Mouse (Mus musculus): ENCODE measurements around the gene Chac1.

DNA sequence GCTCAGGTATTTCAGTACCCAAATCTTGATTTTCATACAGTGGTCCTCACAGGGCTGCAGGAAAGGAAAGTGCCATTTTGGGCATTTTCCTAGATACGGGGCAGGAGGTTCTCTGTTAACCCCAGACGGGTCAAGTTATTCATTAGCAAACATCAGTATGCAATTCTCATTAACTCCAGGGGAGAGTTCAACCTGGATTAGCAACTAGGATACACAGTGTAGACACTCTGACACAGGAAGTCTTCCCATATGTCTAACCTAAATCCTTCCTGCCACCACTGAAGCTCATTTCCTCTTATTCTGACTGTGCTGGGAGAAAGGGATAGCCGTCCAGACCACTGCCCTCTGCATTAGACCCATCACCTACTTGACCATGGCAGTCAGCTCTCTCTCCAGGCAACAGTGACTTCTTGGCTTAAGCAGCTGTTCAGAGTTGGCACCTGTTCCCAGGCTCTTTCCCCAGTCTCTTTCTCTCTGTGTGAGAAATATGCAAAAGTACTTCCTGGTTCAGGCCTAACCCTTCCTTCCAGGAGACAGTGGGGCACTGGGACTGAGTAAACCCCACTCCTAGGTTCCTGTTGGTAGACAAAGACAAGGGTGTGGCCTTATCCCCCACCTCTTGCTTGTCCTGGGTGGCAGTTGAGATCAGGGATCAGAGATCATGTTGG lies 32.9 kb upstream of the Chac1 start:
- TF ChIP-seq CTCF (IDR thresholded peaks at IDR 0.05 in 2 of 3, conservative IDR thresholded peaks at IDR 0.05 in 1 of 3; ENCODE audit: control insufficient read depth in 1 of 3, insufficient read depth in 1 of 3, low read depth in 2 of 3, low read length in 3 of 3, poor library complexity in 1 of 3, severe bottlenecking in 1 of 3), result no peak
- no peak for TF ChIP-seq GABPA (IDR thresholded peaks at IDR 0.05; ENCODE audit: low read depth, low read length)
- no peak for TF ChIP-seq CHD2 (IDR thresholded peaks at IDR 0.05; ENCODE audit: low read length)
